Mouse (Mus musculus) stomach, postnatal 0 days (tissue): Measurements from ENCODE around the gene Dpf3.

Source experiments
- CTCF ChIP-seq: IDR thresholded peaks from 2 replicates; pipeline ENCODE4 v1.5.1; 2016; ENCODE audit warnings: antibody characterized with exemption, low read depth, mild to moderate bottlenecking, moderate library complexity
- EP300 ChIP-seq: optimal IDR thresholded peaks from 2 replicates; pipeline ENCODE3; 2016; ENCODE audit warnings: antibody characterized with exemption

DNA sequence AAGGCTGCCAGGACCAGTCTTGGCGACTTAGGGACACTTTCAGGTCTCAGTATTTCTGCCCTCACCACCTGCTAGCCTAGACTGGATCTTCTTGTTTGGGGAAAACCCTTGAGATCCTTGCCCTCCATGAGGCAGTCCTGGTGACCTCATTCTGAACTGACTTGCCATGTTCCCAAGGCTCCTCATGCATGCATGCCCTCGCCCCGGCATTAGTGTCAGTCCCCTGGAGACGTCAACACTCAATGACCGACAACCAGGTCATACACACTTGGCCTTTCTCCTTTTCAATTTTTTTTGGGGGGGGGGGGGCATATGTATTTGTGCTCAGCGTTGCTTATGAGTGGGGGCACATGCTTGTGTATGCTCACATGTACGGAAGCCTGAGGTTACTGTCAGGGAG lies 61.8 kb downstream of the Dpf3 start:
- no peak for TF ChIP-seq EP300
- no peak for TF ChIP-seq CTCF
